Mouse (Mus musculus) heart, postnatal 0 days (tissue): ENCODE measurements around the gene Ccdc88b.

Source experiments
- CTCF ChIP-seq: IDR thresholded peaks from 2 replicates; pipeline ENCODE4 v1.5.1; 2016; ENCODE audit warnings: antibody characterized with exemption, control low read depth, low read depth
- EP300 ChIP-seq: IDR thresholded peaks from 2 replicates; pipeline ENCODE4 v1.6.1; 2016; ENCODE audit warnings: antibody characterized with exemption, low read depth

GRCm38 (mm10) chr19:6830556-6831316, 27.3 kb downstream of the Ccdc88b start:
- TF ChIP-seq CTCF (no peak), EP300 (no peak)
